Mouse (Mus musculus) ES-Bruce4 (cell line): ENCODE measurements around the gene Bdh1.
A peak's percentile ranks its signal among the peaks of the same experiment; 100 is the strongest.

Source experiments
- CTCF ChIP-seq: IDR thresholded peaks from one replicate; pipeline ENCODE4 v1.8.1; 2011; ENCODE audit warnings: low read depth, low read length
- EP300 ChIP-seq: IDR thresholded peaks from 2 replicates; pipeline ENCODE4 v1.6.1; 2011; ENCODE audit warnings: low read depth, low read length; ENCODE audit not compliant: insufficient read depth
- POLR2A ChIP-seq: IDR thresholded peaks from one replicate; pipeline ENCODE4 v1.8.1; 2011; ENCODE audit warnings: low read length; ENCODE audit not compliant: insufficient read depth

- TF ChIP-seq EP300: no peak
- TF ChIP-seq CTCF: no peak
- TF ChIP-seq POLR2A: peak; percentile 67
Measured at GRCm38 (mm10) chr16:31507794-31508526, 85.9 kb downstream of the Bdh1 start.
